Mouse (Mus musculus): ENCODE measurements around the gene Spatc1l. TPM values are rescaled to one million over a fixed set of nuclear protein-coding genes. Genes with fewer than 3 reads are reported as not detected.
A peak's percentile ranks its signal among the peaks of the same experiment; 100 is the strongest.

The Spatc1l gene
- not detected in 2 replicates for polyA plus RNA-seq (2015; fragmentation: Nextera tagmentation; extraction: Ambion mirVana)

- DNase-seq (ENCODE audit: low spot score), result no peak
Measured at GRCm38 (mm10) chr10:76561972-76562371, at the start of gene Spatc1l. Gene Spatc1l (plus strand): TSS chr10:76562272.

- DNase-seq (ENCODE audit: low spot score), result peak; percentile 85
Measured at GRCm38 (mm10) chr10:76512965-76513583, 49.0 kb upstream of the Spatc1l start.

GRCm38 (mm10) chr10:76530922-76531321 lies 31.1 kb upstream of the Spatc1l start:
- DNase-seq (ENCODE audit: low spot score), result no peak

- peak; percentile 97 for DNase-seq (ENCODE audit: low spot score)
Measured at GRCm38 (mm10) chr10:76531375-76531774, 30.7 kb upstream of the Spatc1l start, which contains the start of gene Lss. Gene Lss (plus strand): TSS chr10:76531588.

GRCm38 (mm10) chr10:76531828-76532227 lies 30.2 kb upstream of the Spatc1l start:
- no peak for DNase-seq (ENCODE audit: low spot score)

- no peak for DNase-seq (ENCODE audit: low spot score)
Measured at GRCm38 (mm10) chr10:76535526-76535925, 26.5 kb upstream of the Spatc1l start.

GRCm38 (mm10) chr10:76537619-76538018 lies 24.5 kb upstream of the Spatc1l start:
- DNase-seq (ENCODE audit: low spot score), result no peak

- DNase-seq (ENCODE audit: low spot score), result no peak
Measured at GRCm38 (mm10) chr10:76541336-76542085, 20.6 kb upstream of the Spatc1l start.

GRCm38 (mm10) chr10:76542636-76543375 lies 19.3 kb upstream of the Spatc1l start:
- DNase-seq (ENCODE audit: low spot score), result peak; percentile 45

- DNase-seq (ENCODE audit: low spot score), result no peak
Measured at GRCm38 (mm10) chr10:76546566-76546965, 15.5 kb upstream of the Spatc1l start.

- DNase-seq (ENCODE audit: low spot score), result no peak
Measured at GRCm38 (mm10) chr10:76548218-76548617, 13.9 kb upstream of the Spatc1l start.

- DNase-seq (ENCODE audit: low spot score), result no peak
Measured at GRCm38 (mm10) chr10:76550458-76550857, 11.6 kb upstream of the Spatc1l start.

GRCm38 (mm10) chr10:76551556-76551955 lies 10.5 kb upstream of the Spatc1l start:
- no peak for DNase-seq (ENCODE audit: low spot score)

- no peak for DNase-seq (ENCODE audit: low spot score)
Measured at GRCm38 (mm10) chr10:76554061-76554460, 8.0 kb upstream of the Spatc1l start.

GRCm38 (mm10) chr10:76569996-76570685 lies 8.1 kb downstream of the Spatc1l start:
- DNase-seq (ENCODE audit: low spot score), result no peak

GRCm38 (mm10) chr10:76571070-76571469 lies 9.0 kb downstream of the Spatc1l start:
- no peak for DNase-seq (ENCODE audit: low spot score)

- no peak for DNase-seq (ENCODE audit: low spot score)
Measured at GRCm38 (mm10) chr10:76572151-76572550, 10.1 kb downstream of the Spatc1l start.

GRCm38 (mm10) chr10:76575374-76575773 lies 13.3 kb downstream of the Spatc1l start, which contains the start of gene Ftcd:
Gene Ftcd (plus strand): TSS chr10:76575648.
- no peak for DNase-seq (ENCODE audit: low spot score)

GRCm38 (mm10) chr10:76576920-76577319 lies 14.8 kb downstream of the Spatc1l start:
- DNase-seq (ENCODE audit: low spot score), result no peak

- no peak for DNase-seq (ENCODE audit: low spot score)
Measured at GRCm38 (mm10) chr10:76584138-76584537, 22.1 kb downstream of the Spatc1l start.

GRCm38 (mm10) chr10:76586190-76586589 lies 24.1 kb downstream of the Spatc1l start:
- DNase-seq (ENCODE audit: low spot score), result no peak

All from thymus, postnatal 0 days (tissue).